Mouse (Mus musculus) liver, embryonic 14.5 days (tissue): ENCODE results near the gene Nt5dc2. TPM values are rescaled to one million over a fixed set of nuclear protein-coding genes. Genes with fewer than 3 reads are reported as not detected.

Experiments
- ATAC-seq: fragments of 200-750 bp; cut with Nextera tagmentation; 2 replicates; pipeline ENCODE4 v1.8.0; 2017; ENCODE audit warnings: moderate number of reproducible peaks, mild to moderate bottlenecking, moderate library complexity; ENCODE audit not compliant: insufficient read depth
- DNase-seq, 3 experiments: peaks; one replicate each; pipeline ENCODE4 v3.0.0-alpha.2; 2012 to 2013; ENCODE audit warnings: low read depth in 3 of 3, low spot score in 3 of 3
- H3K27ac ChIP-seq: fragments of 300-500 bp; sonication (generic); 2 replicates; pipeline ENCODE4 v1.5.1; 2014; ENCODE audit warnings: moderate library complexity, mild to moderate bottlenecking, control low read depth, inconsistent platforms
- H3K27me3 ChIP-seq: fragments of 300-500 bp; sonication (generic); 2 replicates; pipeline ENCODE4 v1.6.1; 2014; ENCODE audit warnings: mild to moderate bottlenecking, low read length, moderate library complexity; ENCODE audit not compliant: control insufficient read depth, insufficient read depth
- H3K36me3 ChIP-seq: fragments of 300-500 bp; sonication (generic); replicated peaks from 2 replicates; pipeline ENCODE4 v1.6.1; 2014; ENCODE audit warnings: low read depth; ENCODE audit not compliant: control insufficient read depth, insufficient read depth
- H3K4me1 ChIP-seq, 2 experiments: fragments of 200-500 bp in 1 of 2; fragments of 300-500 bp in 1 of 2; sonication (generic) in 1 of 2; replicated peaks; 2 replicates each; pipeline ENCODE4 v1.6.1; 2012 to 2014; ENCODE audit warnings: antibody characterized with exemption in 1 of 2, inconsistent platforms in 1 of 2, low read length in 1 of 2; ENCODE audit not compliant: control insufficient read depth in 2 of 2, insufficient read depth in 2 of 2
- H3K4me2 ChIP-seq: fragments of 300-500 bp; sonication (generic); 2 replicates; pipeline ENCODE4 v1.6.1; 2014; ENCODE audit warnings: low read depth, mild to moderate bottlenecking, control low read depth, moderate library complexity
- H3K4me3 ChIP-seq, 2 experiments: fragments of 200-500 bp in 1 of 2; fragments of 300-500 bp in 1 of 2; sonication (generic) in 1 of 2; 2 replicates each; pipeline ENCODE4 v1.5.1; 2012 to 2014; ENCODE audit warnings: low read depth in 2 of 2, low read length in 2 of 2, mild to moderate bottlenecking in 2 of 2, control low read depth in 1 of 2, inconsistent platforms in 1 of 2, moderate library complexity in 1 of 2; ENCODE audit not compliant: insufficient read depth in 1 of 2
- H3K9ac ChIP-seq: fragments of 300-500 bp; sonication (generic); replicated peaks from 2 replicates; pipeline ENCODE4 v1.6.1; 2014; ENCODE audit warnings: mild to moderate bottlenecking, control low read depth, moderate library complexity
- H3K9me3 ChIP-seq: fragments of 300-500 bp; sonication (generic); 2 replicates; pipeline ENCODE4 v1.6.1; 2016; ENCODE audit warnings: low read length, mixed read lengths; ENCODE audit not compliant: control insufficient read depth
- CTCF ChIP-seq: IDR thresholded peaks from 2 replicates; pipeline ENCODE4 v1.5.1; 2016; ENCODE audit warnings: antibody characterized with exemption, low read depth, control low read depth
- EP300 ChIP-seq: IDR thresholded peaks from 2 replicates; pipeline ENCODE4 v1.6.1; 2016; ENCODE audit warnings: antibody characterized with exemption, low read depth
- WGBS: fragments of 180-500 bp; shearing (Covaris S2); extraction: QIAGEN DNeasy Blood & Tissue Kit; methylation state at CpG from one replicate; pipeline ENCODE4 v1.1.7; 2014; ENCODE audit not compliant: insufficient replicate concordance; 5-methylcytosine and 5-hydroxymethylcytosine counted together
- polyA plus RNA-seq, 2 experiments: library from polyadenylated mRNA; depleted of rRNA in 1 of 2; stranded (reverse) in 1 of 2; unstranded in 1 of 2; fragments of >200 nt; fragmentation: Nextera tagmentation in 1 of 2; extraction: Ambion mirVana in 1 of 2; gene quantifications; 2 replicates each; pipeline versions ENCODE4 v1.2.1 to v1.2.3; 2012 to 2014

Gene Nt5dc2
- polyA plus RNA-seq, 2 experiments, result 146 to 161 TPM

- H3K27me3 ChIP-seq, result no peaks in the 10 kb centered on the region
- 89% methylated on average over 15 of the region's 15 CpGs for WGBS
- H3K4me3 ChIP-seq, result no peak overlapping the region
- no peak overlapping the region for H3K4me2 ChIP-seq
- H3K9ac ChIP-seq, result no peak overlapping the region
- no peaks in the 10 kb centered on the region for H3K9me3 ChIP-seq
- ATAC-seq (no peak), DNase-seq (no peak)
- no peaks in the 10 kb centered on the region for H3K4me1 ChIP-seq
- TF ChIP-seq EP300, result no peak
- TF ChIP-seq CTCF, result no peak
- no peak overlapping the region for H3K27ac ChIP-seq
- peaks cover 49% of the 10 kb centered on the region for H3K36me3 ChIP-seq
These were observed 41.0 kb downstream of the Nt5dc2 start for GRCm38 (mm10) chr14:31171821-31172220.

GRCm38 (mm10) chr14:31172781-31173455, 42.1 kb downstream of the Nt5dc2 start:
- H3K27ac ChIP-seq, result no peak overlapping the region
- 71% methylated on average over 18 of the region's 18 CpGs for WGBS
- H3K4me2 ChIP-seq, result no peak overlapping the region
- TF ChIP-seq EP300 (no peak), CTCF (no peak)
- H3K36me3 ChIP-seq, result peaks cover 53% of the 10 kb centered on the region
- no peak for DNase-seq
- peak; percentile 46 for ATAC-seq
- H3K9me3 ChIP-seq, result no peaks in the 10 kb centered on the region
- H3K9ac ChIP-seq, result no peak overlapping the region
- H3K27me3 ChIP-seq, result no peaks in the 10 kb centered on the region
- H3K4me3 ChIP-seq, result no peak overlapping the region
- H3K4me1 ChIP-seq, result no peaks in the 10 kb centered on the region

- H3K4me3 ChIP-seq, result no peak overlapping the region
- no peaks in the 10 kb centered on the region for H3K27me3 ChIP-seq
- TF ChIP-seq CTCF (no peak), EP300 (no peak)
- ATAC-seq, result no peak
- H3K27ac ChIP-seq, result no peak overlapping the region
- H3K4me2 ChIP-seq, result no peak overlapping the region
- H3K9ac ChIP-seq, result no peak overlapping the region
- no peaks in the 10 kb centered on the region for H3K4me1 ChIP-seq
- H3K36me3 ChIP-seq, result peaks cover 53% of the 10 kb centered on the region
- H3K9me3 ChIP-seq, result no peaks in the 10 kb centered on the region
- DNase-seq, result no peak
- WGBS, result 80% methylated on average over 7 of the region's 7 CpGs
These were observed 42.7 kb downstream of the Nt5dc2 start for GRCm38 (mm10) chr14:31173537-31173936.

- ATAC-seq, result no peak
- Histone ChIP-seq H3K9me3 (no peaks in the 10 kb centered on the region), H3K4me1 (peaks cover 0 to 2% of the 10 kb centered on the region in 2 experiments; a peak in 1 of 4 replicates), H3K4me3 (no peak overlapping the region), H3K36me3 (peaks cover 58% of the 10 kb centered on the region), H3K9ac (no peak overlapping the region), H3K27ac (no peak overlapping the region), H3K27me3 (no peaks in the 10 kb centered on the region), H3K4me2 (no peak overlapping the region)
- DNase-seq, result no peak
- TF ChIP-seq EP300 (no peak), CTCF (no peak)
- 77% methylated on average over 16 of the region's 16 CpGs for WGBS
These were observed 46.4 kb downstream of the Nt5dc2 start for GRCm38 (mm10) chr14:31177287-31177686.

GRCm38 (mm10) chr14:31177715-31178114, 46.9 kb downstream of the Nt5dc2 start:
- Histone ChIP-seq H3K27me3 (no peaks in the 10 kb centered on the region), H3K9ac (no peak overlapping the region), H3K36me3 (peaks cover 54% of the 10 kb centered on the region), H3K4me3 (no peak overlapping the region), H3K4me1 (peaks cover 0 to 6% of the 10 kb centered on the region in 2 experiments; a peak in 1 of 4 replicates), H3K27ac (no peak overlapping the region), H3K4me2 (no peak overlapping the region), H3K9me3 (no peaks in the 10 kb centered on the region)
- ATAC-seq (no peak), DNase-seq (no peak)
- 78% methylated on average over 5 of the region's 5 CpGs for WGBS
- no peak for TF ChIP-seq CTCF
- no peak for TF ChIP-seq EP300
